Mouse (Mus musculus): Measurements from ENCODE around the gene Clstn2. TPM values are rescaled to one million over a fixed set of nuclear protein-coding genes. Genes with fewer than 3 reads are reported as not detected.

Gene Clstn2
- polyA plus RNA-seq, 1 experiment from 2014 or later: 0.82 TPM

GRCm38 (mm10) chr9:97696655-97697235 is 336.2 kb downstream of the Clstn2 start:
- no peak overlapping the region for H3K4me3 ChIP-seq (ENCODE audit: low read depth, low read length)
- H3K9ac ChIP-seq (ENCODE audit: low read length): no peak overlapping the region
- H3K4me1 ChIP-seq (replicated peaks; ENCODE audit: control insufficient read depth, insufficient read depth): no peaks in the 10 kb centered on the region
- H3K9me3 ChIP-seq (ENCODE audit: control insufficient read depth, low read length): no peaks in the 10 kb centered on the region
- WGBS: 83% methylated on average over 5 of the region's 5 CpGs
- H3K27ac ChIP-seq (replicated peaks): no peak overlapping the region
- ATAC-seq (ENCODE audit: low FRiP score, low TSS enrichment) (no peak), DNase-seq (ENCODE audit: low spot score) (no peak)
- no peaks in the 10 kb centered on the region for H3K36me3 ChIP-seq (ENCODE audit: control insufficient read depth, insufficient read depth, low read length)
- no peak overlapping the region for H3K4me2 ChIP-seq (replicated peaks; ENCODE audit: low read depth)
- H3K27me3 ChIP-seq (ENCODE audit: control insufficient read depth, insufficient read depth, low read length): no peaks in the 10 kb centered on the region
- no peak for TF ChIP-seq CTCF (IDR thresholded peaks at IDR 0.05; ENCODE audit: low read depth)
- TF ChIP-seq EP300 (optimal IDR thresholded peaks at IDR 0.05): no peak

DNA sequence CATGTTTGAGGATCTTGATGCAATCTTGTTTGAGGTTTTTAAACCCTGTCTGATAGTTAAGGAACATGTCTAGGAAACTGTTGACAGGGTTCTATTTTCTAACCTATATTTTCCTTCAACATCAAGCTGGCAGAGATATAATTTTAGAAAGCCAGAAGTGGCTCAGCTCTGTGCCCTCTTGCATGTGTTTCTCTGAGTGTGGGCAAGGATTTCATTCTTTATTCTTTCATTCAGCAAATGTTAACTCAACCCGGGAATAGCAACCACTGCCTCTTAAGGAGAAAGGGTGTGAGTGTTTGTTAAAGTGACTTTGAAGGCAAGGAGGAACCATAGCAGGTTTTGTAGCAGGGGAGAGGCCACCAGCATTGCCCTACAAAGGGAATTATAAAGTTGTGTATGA is 337.7 kb downstream of the Clstn2 start:
- H3K4me1 ChIP-seq (replicated peaks; ENCODE audit: control insufficient read depth, insufficient read depth): no peaks in the 10 kb centered on the region
- no peak overlapping the region for H3K27ac ChIP-seq (replicated peaks)
- DNase-seq (ENCODE audit: low spot score) (no peak), ATAC-seq (ENCODE audit: low FRiP score, low TSS enrichment) (no peak)
- H3K9me3 ChIP-seq (ENCODE audit: control insufficient read depth, low read length): no peaks in the 10 kb centered on the region
- 33% methylated on average over 1 of the region's 1 CpGs for WGBS
- no peak overlapping the region for H3K4me3 ChIP-seq (ENCODE audit: low read depth, low read length)
- no peaks in the 10 kb centered on the region for H3K36me3 ChIP-seq (ENCODE audit: control insufficient read depth, insufficient read depth, low read length)
- H3K9ac ChIP-seq (ENCODE audit: low read length): no peak overlapping the region
- H3K4me2 ChIP-seq (replicated peaks; ENCODE audit: low read depth): no peak overlapping the region
- TF ChIP-seq CTCF (IDR thresholded peaks at IDR 0.05; ENCODE audit: low read depth): no peak
- no peak for TF ChIP-seq EP300 (optimal IDR thresholded peaks at IDR 0.05)
- no peaks in the 10 kb centered on the region for H3K27me3 ChIP-seq (ENCODE audit: control insufficient read depth, insufficient read depth, low read length)

GRCm38 (mm10) chr9:97686826-97687425 is 346.1 kb downstream of the Clstn2 start:
- H3K27ac ChIP-seq (replicated peaks): no peak overlapping the region
- no peak overlapping the region for H3K4me2 ChIP-seq (replicated peaks; ENCODE audit: low read depth)
- WGBS: 79% methylated on average over 4 of the region's 4 CpGs
- no peaks in the 10 kb centered on the region for H3K4me1 ChIP-seq (replicated peaks; ENCODE audit: control insufficient read depth, insufficient read depth)
- DNase-seq (ENCODE audit: low spot score) (no peak), ATAC-seq (ENCODE audit: low FRiP score, low TSS enrichment) (no peak)
- no peak for TF ChIP-seq CTCF (IDR thresholded peaks at IDR 0.05; ENCODE audit: low read depth)
- no peaks in the 10 kb centered on the region for H3K36me3 ChIP-seq (ENCODE audit: control insufficient read depth, insufficient read depth, low read length)
- no peaks in the 10 kb centered on the region for H3K9me3 ChIP-seq (ENCODE audit: control insufficient read depth, low read length)
- H3K27me3 ChIP-seq (ENCODE audit: control insufficient read depth, insufficient read depth, low read length): no peaks in the 10 kb centered on the region
- no peak overlapping the region for H3K4me3 ChIP-seq (ENCODE audit: low read depth, low read length)
- no peak overlapping the region for H3K9ac ChIP-seq (ENCODE audit: low read length)

DNA sequence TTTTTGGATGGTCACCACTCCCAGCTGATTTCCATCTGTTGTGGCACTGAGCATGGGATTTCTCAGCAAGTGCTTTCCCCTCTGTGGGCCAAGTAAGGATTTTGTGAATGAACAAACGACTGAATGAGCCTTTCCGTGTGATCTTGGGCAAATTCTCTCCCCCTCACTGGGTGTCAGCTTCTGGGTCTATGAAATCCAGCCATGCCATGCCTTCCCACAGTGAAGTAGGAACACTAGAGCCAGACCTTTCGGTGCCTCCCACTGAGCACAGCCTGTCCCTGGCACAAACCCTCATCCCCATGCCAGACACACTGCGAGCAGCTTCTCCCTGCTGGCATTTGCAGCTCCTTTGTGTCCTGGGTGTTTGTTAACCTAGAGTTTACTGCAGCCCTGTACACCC is 347.3 kb downstream of the Clstn2 start:
- Histone ChIP-seq H3K9ac (ENCODE audit: low read length) (no peak overlapping the region), H3K27ac (replicated peaks) (no peak overlapping the region), H3K4me2 (replicated peaks; ENCODE audit: low read depth) (no peak overlapping the region), H3K9me3 (ENCODE audit: control insufficient read depth, low read length) (no peaks in the 10 kb centered on the region), H3K4me1 (replicated peaks; ENCODE audit: control insufficient read depth, insufficient read depth) (no peaks in the 10 kb centered on the region), H3K36me3 (ENCODE audit: control insufficient read depth, insufficient read depth, low read length) (no peaks in the 10 kb centered on the region), H3K27me3 (ENCODE audit: control insufficient read depth, insufficient read depth, low read length) (no peaks in the 10 kb centered on the region), H3K4me3 (ENCODE audit: low read depth, low read length) (no peak overlapping the region)
- DNase-seq (ENCODE audit: low spot score) (no peak), ATAC-seq (ENCODE audit: low FRiP score, low TSS enrichment) (no peak)
- 70% methylated on average over 4 of the region's 4 CpGs for WGBS
- TF ChIP-seq EP300 (optimal IDR thresholded peaks at IDR 0.05): no peak

GRCm38 (mm10) chr9:97679878-97680277 is 353.1 kb downstream of the Clstn2 start:
- no peaks in the 10 kb centered on the region for H3K27me3 ChIP-seq (ENCODE audit: control insufficient read depth, insufficient read depth, low read length)
- no peak overlapping the region for H3K4me3 ChIP-seq (ENCODE audit: low read depth, low read length)
- ATAC-seq (ENCODE audit: low FRiP score, low TSS enrichment) (no peak), DNase-seq (ENCODE audit: low spot score) (no peak)
- TF ChIP-seq EP300 (optimal IDR thresholded peaks at IDR 0.05): no peak
- no peak for TF ChIP-seq CTCF (IDR thresholded peaks at IDR 0.05; ENCODE audit: low read depth)
- no peaks in the 10 kb centered on the region for H3K36me3 ChIP-seq (ENCODE audit: control insufficient read depth, insufficient read depth, low read length)
- no peaks in the 10 kb centered on the region for H3K4me1 ChIP-seq (replicated peaks; ENCODE audit: control insufficient read depth, insufficient read depth)
- no peak overlapping the region for H3K4me2 ChIP-seq (replicated peaks; ENCODE audit: low read depth)
- no peak overlapping the region for H3K27ac ChIP-seq (replicated peaks)
- H3K9ac ChIP-seq (ENCODE audit: low read length): no peak overlapping the region
- no peaks in the 10 kb centered on the region for H3K9me3 ChIP-seq (ENCODE audit: control insufficient read depth, low read length)

GRCm38 (mm10) chr9:97679106-97679505 is 353.9 kb downstream of the Clstn2 start:
- H3K4me3 ChIP-seq (ENCODE audit: low read depth, low read length): no peak overlapping the region
- no peak overlapping the region for H3K4me2 ChIP-seq (replicated peaks; ENCODE audit: low read depth)
- H3K27me3 ChIP-seq (ENCODE audit: control insufficient read depth, insufficient read depth, low read length): no peaks in the 10 kb centered on the region
- TF ChIP-seq EP300 (optimal IDR thresholded peaks at IDR 0.05): no peak
- TF ChIP-seq CTCF (IDR thresholded peaks at IDR 0.05; ENCODE audit: low read depth): peak; percentile 33; the same call in 1 of the 2 replicates
- WGBS: 62% methylated on average over 4 of the region's 4 CpGs
- H3K4me1 ChIP-seq (replicated peaks; ENCODE audit: control insufficient read depth, insufficient read depth): no peaks in the 10 kb centered on the region
- H3K36me3 ChIP-seq (ENCODE audit: control insufficient read depth, insufficient read depth, low read length): no peaks in the 10 kb centered on the region
- no peak overlapping the region for H3K27ac ChIP-seq (replicated peaks)
- no peaks in the 10 kb centered on the region for H3K9me3 ChIP-seq (ENCODE audit: control insufficient read depth, low read length)
- no peak overlapping the region for H3K9ac ChIP-seq (ENCODE audit: low read length)
- no peak for DNase-seq (ENCODE audit: low spot score)
- ATAC-seq (ENCODE audit: low FRiP score, low TSS enrichment): peak; percentile 40; the same call in 1 of the 2 replicates

All from stomach, postnatal 0 days (tissue).